Mouse (Mus musculus): Measurements from ENCODE around the gene Ptger1. TPM values are rescaled to one million over a fixed set of nuclear protein-coding genes. Genes with fewer than 3 reads are reported as not detected.

The Ptger1 gene
- polyA plus RNA-seq (2012) = 0.29 and 0.31 TPM in 2 replicates

GRCm38 (mm10) chr8:83665969-83666865 lies at the start of gene Ptger1:
Gene Ptger1, plus strand, starts transcription at chr8:83666678.

GRCm38 (mm10) chr8:83652030-83652743 lies 14.3 kb upstream of the Ptger1 start, which contains the start of gene Gipc1:
Gene Gipc1, plus strand, starts transcription at chr8:83652677.

GRCm38 (mm10) chr8:83698661-83699453 lies 32.4 kb downstream of the Ptger1 start, which contains the start of gene Pkn1:
Gene Pkn1, minus strand, starts transcription at chr8:83699179.

GRCm38 (mm10) chr8:83715031-83715690 lies 48.7 kb downstream of the Ptger1 start, which contains the start of gene Ddx39:
Gene Ddx39, plus strand, starts transcription at chr8:83715177.

Other genes starting within 250 kb of the Ptger1 start
- gene Scoc, start 208.3 kb upstream of the Ptger1 start, polyA plus RNA-seq (2012) = 7.6 and 9.0 TPM in 2 replicates
- gene Olfr370, start 130.9 kb upstream of the Ptger1 start, polyA plus RNA-seq (2012) = not detected in 2 replicates
- gene Ndufb7, start 100.0 kb upstream of the Ptger1 start, polyA plus RNA-seq (2012) = 459 and 524 TPM in 2 replicates
- 417 and 426 TPM in 2 replicates for gene Tecr, start 58.7 kb upstream of the Ptger1 start, polyA plus RNA-seq (2012)
- 141 and 217 TPM in 2 replicates for gene Dnajb1, start 58.5 kb upstream of the Ptger1 start, polyA plus RNA-seq (2012)
- gene Gipc1, start 14.0 kb upstream of the Ptger1 start, polyA plus RNA-seq (2012) = 107 and 120 TPM in 2 replicates
- 135 and 146 TPM in 2 replicates for gene Pkn1, start 32.5 kb downstream of the Ptger1 start, polyA plus RNA-seq (2012)
- gene Ddx39, start 48.5 kb downstream of the Ptger1 start, polyA plus RNA-seq (2012) = 46.6 and 55.5 TPM in 2 replicates
- gene Adgre5, start 74.6 kb downstream of the Ptger1 start, polyA plus RNA-seq (2012) = 53.2 and 59.7 TPM in 2 replicates
- gene Adgrl1, start 233.4 kb downstream of the Ptger1 start, polyA plus RNA-seq (2012) = 12.8 and 26.7 TPM in 2 replicates

All from megakaryocyte-erythroid progenitor cell, adult 5 weeks (primary cell).